Mouse (Mus musculus): ENCODE measurements around the gene Stpg3. TPM values are rescaled to one million over a fixed set of nuclear protein-coding genes. Genes with fewer than 3 reads are reported as not detected.
"Not testable (repeated sequence)": the region's sequence is repeated elsewhere in the genome, so short reads cannot be mapped to it uniquely, and the experiment has no call there.

Stpg3 gene
- not detected in 2 replicates for polyA plus RNA-seq (2014; fragmentation: Nextera tagmentation; extraction: Ambion mirVana)

DNA sequence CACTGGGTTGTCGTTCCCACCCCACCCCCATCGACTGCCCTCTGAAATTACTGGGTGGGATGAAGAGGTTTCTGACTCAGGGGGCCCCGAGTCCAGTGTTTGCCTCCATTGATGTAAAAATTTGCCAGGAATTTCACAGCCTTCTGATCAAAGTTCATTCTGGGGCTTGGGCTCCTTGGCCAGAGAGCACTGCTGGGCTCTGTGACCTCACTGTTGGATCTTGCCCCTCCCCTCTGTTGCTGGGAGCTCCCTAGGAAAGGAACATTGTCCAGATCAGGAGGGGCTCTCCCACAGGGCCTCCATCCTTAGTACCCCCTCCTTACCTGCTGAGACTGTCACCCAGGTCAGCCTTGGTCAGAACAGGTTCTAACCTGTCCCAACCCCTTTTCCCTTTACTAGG, at the start of gene Stpg3:
Gene Stpg3 (minus strand): TSS at position 194 of the 400 bp plus-strand sequence.
- H3K27ac ChIP-seq (ENCODE audit: low read depth, low read length): no peak within 1 kb of the TSS
- H3K4me2 ChIP-seq (replicated peaks; ENCODE audit: low read depth, low read length): no peak within 1 kb of the TSS
- no peak for ATAC-seq (ENCODE audit: low FRiP score)
- H3K36me3 ChIP-seq (ENCODE audit: control insufficient read depth, insufficient read depth, low read length): no peaks in the 10 kb centered on the region
- H3K9ac ChIP-seq (ENCODE audit: low read depth, low read length): no peak within 1 kb of the TSS
- no peak for DNase-seq (ENCODE audit: low spot score)
- no peak within 1 kb of the TSS for H3K4me3 ChIP-seq (ENCODE audit: low read depth, low read length)
- peaks cover 6% of the 10 kb centered on the region; the same call in 1 of the 2 replicates for H3K4me1 ChIP-seq (replicated peaks; ENCODE audit: control insufficient read depth, insufficient read depth, low read length)
- WGBS: 67% methylated on average over 3 of the region's 3 CpGs
- no peaks in the 10 kb centered on the region for H3K27me3 ChIP-seq (ENCODE audit: control insufficient read depth, insufficient read depth, low read length)
- no peaks in the 10 kb centered on the region for H3K9me3 ChIP-seq (ENCODE audit: control insufficient read depth, low read length)

DNA sequence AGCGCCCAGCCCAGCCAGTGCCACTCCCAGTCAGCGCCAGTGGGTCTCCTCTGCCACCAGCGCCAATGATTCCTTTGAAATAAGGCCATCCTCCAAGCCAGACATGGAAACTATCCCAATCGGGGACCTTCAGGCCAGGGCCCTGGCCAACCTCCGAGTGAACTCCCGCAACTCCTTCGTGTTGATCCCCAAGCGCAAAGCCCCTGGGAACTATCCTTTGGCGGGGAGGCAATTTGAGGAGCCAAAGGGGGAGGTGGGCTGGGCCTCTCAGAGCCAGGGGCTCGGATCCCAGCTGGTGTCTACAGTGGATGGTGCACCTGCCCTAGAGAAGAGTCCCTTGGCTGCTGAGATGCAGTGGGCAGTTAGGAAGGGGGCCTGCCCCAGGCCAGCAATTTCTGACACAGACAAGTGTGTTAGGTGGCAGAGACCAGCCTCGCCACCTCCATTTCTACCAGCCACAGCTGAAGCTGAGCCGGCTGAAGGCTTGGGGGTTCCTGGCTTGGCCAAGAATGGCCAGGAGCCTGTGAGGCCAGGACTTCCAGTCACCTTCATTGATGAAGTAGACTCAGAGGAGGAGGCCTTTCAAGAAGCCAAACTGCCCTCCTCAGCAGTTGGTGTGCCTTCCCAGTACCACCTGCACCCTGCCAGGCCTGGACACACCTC, 49.3 kb upstream of the Stpg3 start:
- WGBS: 21% methylated on average over 12 of the region's 12 CpGs
- Histone ChIP-seq H3K4me3 (ENCODE audit: low read depth, low read length) (peak overlapping the region; percentile 77), H3K9me3 (ENCODE audit: control insufficient read depth, low read length) (no peaks in the 10 kb centered on the region), H3K4me1 (replicated peaks; ENCODE audit: control insufficient read depth, insufficient read depth, low read length) (peaks cover 12% of the 10 kb centered on the region), H3K9ac (ENCODE audit: low read depth, low read length) (peak overlapping the region; percentile 60), H3K27ac (ENCODE audit: low read depth, low read length) (no peak overlapping the region), H3K4me2 (replicated peaks; ENCODE audit: low read depth, low read length) (peak overlapping the region; percentile 99), H3K27me3 (ENCODE audit: control insufficient read depth, insufficient read depth, low read length) (peaks cover 13% of the 10 kb centered on the region), H3K36me3 (ENCODE audit: control insufficient read depth, insufficient read depth, low read length) (no peaks in the 10 kb centered on the region)
- ATAC-seq (ENCODE audit: low FRiP score) (no peak), DNase-seq (ENCODE audit: low spot score) (no peak)

DNA sequence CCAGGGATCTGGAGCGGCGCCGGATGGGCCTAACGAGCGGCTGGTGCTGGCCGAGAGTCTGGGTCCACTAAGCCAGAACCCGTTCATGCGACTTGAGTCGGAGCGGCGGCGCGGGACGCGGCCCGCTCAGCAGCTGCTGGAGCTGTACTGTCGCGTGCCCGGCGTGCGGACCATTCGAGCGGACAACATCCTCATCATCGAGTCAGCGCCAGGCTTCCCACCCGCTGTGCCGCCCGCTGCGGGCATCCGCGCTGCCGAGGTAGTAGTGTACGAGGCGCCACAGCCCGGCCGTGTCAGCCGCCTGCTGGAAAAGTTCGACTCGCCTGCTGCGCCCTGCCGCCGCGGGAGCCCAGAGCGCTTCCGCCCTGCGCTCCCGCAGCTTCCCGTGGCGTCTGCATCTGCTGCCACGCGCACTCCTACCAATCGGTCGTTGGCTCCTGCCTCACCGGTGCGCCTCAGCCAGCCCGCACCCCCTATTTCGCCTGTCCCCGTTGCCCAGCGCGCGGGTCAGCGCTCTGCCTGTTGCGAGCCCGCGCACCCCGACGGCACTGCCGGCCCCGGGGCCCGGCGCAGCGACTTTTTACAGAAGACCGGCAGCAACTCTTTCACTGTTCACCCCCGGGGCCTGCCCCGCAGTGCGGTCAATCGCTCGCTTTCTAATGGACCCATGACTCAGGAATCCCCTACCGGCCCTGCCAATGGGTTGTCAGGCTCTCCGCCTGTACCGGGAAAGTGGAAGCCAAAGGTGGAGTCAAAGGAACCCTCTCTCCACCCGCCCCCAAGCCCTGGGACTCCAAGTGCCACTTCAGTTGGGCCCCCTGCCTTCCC, 48.6 kb upstream of the Stpg3 start:
- no peaks in the 10 kb centered on the region for H3K9me3 ChIP-seq (ENCODE audit: control insufficient read depth, low read length)
- WGBS: under 1% methylated on average over 82 of the region's 82 CpGs
- peaks cover 12% of the 10 kb centered on the region for H3K4me1 ChIP-seq (replicated peaks; ENCODE audit: control insufficient read depth, insufficient read depth, low read length)
- peak overlapping the region; percentile 36; the same call in 1 of the 2 replicates for H3K27ac ChIP-seq (ENCODE audit: low read depth, low read length)
- ATAC-seq (ENCODE audit: low FRiP score) (peak; percentile 59), DNase-seq (ENCODE audit: low spot score) (peak; percentile 61)
- H3K4me2 ChIP-seq (replicated peaks; ENCODE audit: low read depth, low read length): peak overlapping the region; percentile 99
- peaks cover 13% of the 10 kb centered on the region for H3K27me3 ChIP-seq (ENCODE audit: control insufficient read depth, insufficient read depth, low read length)
- H3K4me3 ChIP-seq (ENCODE audit: low read depth, low read length): peak overlapping the region; percentile 77
- H3K9ac ChIP-seq (ENCODE audit: low read depth, low read length): peak overlapping the region; percentile 60
- H3K36me3 ChIP-seq (ENCODE audit: control insufficient read depth, insufficient read depth, low read length): no peaks in the 10 kb centered on the region

DNA sequence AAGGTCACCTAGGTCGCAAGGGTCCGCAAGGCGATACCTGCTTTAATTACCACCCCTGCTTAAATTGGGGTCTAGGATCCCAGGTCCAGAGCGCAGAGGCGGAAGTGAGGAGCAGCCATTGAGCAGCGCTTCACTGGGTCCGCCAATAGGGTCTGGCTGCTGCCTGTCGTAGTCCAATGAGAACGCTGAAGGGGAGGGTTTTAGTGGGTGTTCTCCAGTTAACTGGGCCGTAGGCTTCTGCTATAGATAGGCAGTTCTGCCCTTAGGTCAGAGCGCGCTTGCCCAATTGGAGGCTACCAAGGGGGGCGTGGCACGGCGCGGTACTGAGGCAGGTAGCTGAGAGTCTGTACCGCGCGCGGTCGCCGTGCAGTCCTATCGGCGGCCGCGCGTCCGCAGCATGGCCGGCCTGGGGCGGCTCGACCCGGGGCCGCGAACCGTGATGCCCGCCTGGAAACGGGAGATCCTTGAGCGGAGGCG, 47.9 kb upstream of the Stpg3 start, which contains the start of gene Tprn:
Gene Tprn (plus strand): TSS at position 328 of the 477 bp plus-strand sequence.
- Histone ChIP-seq H3K4me1 (replicated peaks; ENCODE audit: control insufficient read depth, insufficient read depth, low read length) (peaks cover 12% of the 10 kb centered on the region), H3K4me2 (replicated peaks; ENCODE audit: low read depth, low read length) (peak within 1 kb of the TSS; percentile 99), H3K9ac (ENCODE audit: low read depth, low read length) (peak within 1 kb of the TSS; percentile 60), H3K36me3 (ENCODE audit: control insufficient read depth, insufficient read depth, low read length) (no peaks in the 10 kb centered on the region), H3K9me3 (ENCODE audit: control insufficient read depth, low read length) (no peaks in the 10 kb centered on the region), H3K27me3 (ENCODE audit: control insufficient read depth, insufficient read depth, low read length) (peaks cover 13% of the 10 kb centered on the region), H3K27ac (ENCODE audit: low read depth, low read length) (peak within 1 kb of the TSS; percentile 36; the same call in 1 of the 2 replicates), H3K4me3 (ENCODE audit: low read depth, low read length) (peak within 1 kb of the TSS; percentile 77)
- ATAC-seq (ENCODE audit: low FRiP score): peak; percentile 99
- WGBS: under 1% methylated on average over 39 of the region's 39 CpGs
- peak; percentile 93 for DNase-seq (ENCODE audit: low spot score)

DNA sequence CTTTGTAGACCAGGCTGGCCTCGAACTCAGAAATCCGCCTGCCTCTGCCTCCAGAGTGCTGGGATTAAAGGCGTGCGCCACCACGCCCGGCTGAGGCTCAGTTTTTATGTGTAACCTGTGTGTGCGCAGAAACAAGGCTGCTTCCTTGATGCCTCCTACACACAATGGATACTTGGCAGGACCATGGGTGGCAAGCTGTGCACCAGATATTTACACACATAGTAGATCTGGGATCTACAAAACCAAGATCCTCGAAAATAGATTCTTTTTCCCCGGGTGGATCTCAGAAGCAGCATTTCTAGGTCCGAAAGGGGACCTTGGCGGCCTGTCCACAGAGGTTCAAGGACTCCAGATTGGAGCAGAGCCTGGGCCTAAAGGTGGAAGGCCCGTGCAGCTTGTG, 47.4 kb upstream of the Stpg3 start:
- Histone ChIP-seq H3K4me2 (replicated peaks; ENCODE audit: low read depth, low read length) (peak overlapping the region; percentile 99), H3K27me3 (ENCODE audit: control insufficient read depth, insufficient read depth, low read length) (peaks cover 13% of the 10 kb centered on the region), H3K27ac (ENCODE audit: low read depth, low read length) (no peak overlapping the region), H3K9ac (ENCODE audit: low read depth, low read length) (peak overlapping the region; percentile 44), H3K9me3 (ENCODE audit: control insufficient read depth, low read length) (no peaks in the 10 kb centered on the region), H3K4me1 (replicated peaks; ENCODE audit: control insufficient read depth, insufficient read depth, low read length) (peaks cover 12% of the 10 kb centered on the region), H3K4me3 (ENCODE audit: low read depth, low read length) (peak overlapping the region; percentile 77), H3K36me3 (ENCODE audit: control insufficient read depth, insufficient read depth, low read length) (no peaks in the 10 kb centered on the region)
- WGBS: 43% methylated on average over 12 of the region's 12 CpGs
- DNase-seq (ENCODE audit: low spot score) (no peak), ATAC-seq (ENCODE audit: low FRiP score) (no peak)

DNA sequence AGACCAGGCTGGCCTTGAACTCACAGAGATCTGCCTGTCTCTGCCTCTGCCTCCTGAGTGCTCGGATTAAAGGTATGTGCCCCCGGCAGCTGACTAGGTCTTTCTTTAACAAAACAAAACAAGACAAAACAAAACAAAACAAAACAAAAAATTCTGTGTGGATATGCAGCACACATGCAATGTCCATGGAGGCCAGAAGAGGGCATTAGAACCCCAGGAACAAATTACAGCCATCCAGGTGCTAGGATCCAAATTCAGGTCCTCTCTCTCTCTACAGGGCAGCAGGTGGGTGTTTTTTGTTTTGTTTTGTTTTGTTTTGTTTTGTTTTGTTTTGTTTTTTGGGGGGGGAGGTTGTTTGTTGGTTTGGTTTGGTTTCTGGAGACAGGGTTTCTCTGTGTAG, 44.5 kb upstream of the Stpg3 start:
- no peak for DNase-seq (ENCODE audit: low spot score)
- H3K4me2 ChIP-seq (replicated peaks; ENCODE audit: low read depth, low read length): no peak overlapping the region
- H3K27me3 ChIP-seq (ENCODE audit: control insufficient read depth, insufficient read depth, low read length): peaks cover 9% of the 10 kb centered on the region
- H3K36me3 ChIP-seq (ENCODE audit: control insufficient read depth, insufficient read depth, low read length): no peaks in the 10 kb centered on the region
- no peak for ATAC-seq (ENCODE audit: low FRiP score)
- no peaks in the 10 kb centered on the region for H3K9me3 ChIP-seq (ENCODE audit: control insufficient read depth, low read length)
- no peak overlapping the region for H3K9ac ChIP-seq (ENCODE audit: low read depth, low read length)
- H3K27ac ChIP-seq (ENCODE audit: low read depth, low read length): no peak overlapping the region
- no peak overlapping the region for H3K4me3 ChIP-seq (ENCODE audit: low read depth, low read length)
- WGBS: 44% methylated on average over 2 of the region's 2 CpGs
- peaks cover 14% of the 10 kb centered on the region for H3K4me1 ChIP-seq (replicated peaks; ENCODE audit: control insufficient read depth, insufficient read depth, low read length)

DNA sequence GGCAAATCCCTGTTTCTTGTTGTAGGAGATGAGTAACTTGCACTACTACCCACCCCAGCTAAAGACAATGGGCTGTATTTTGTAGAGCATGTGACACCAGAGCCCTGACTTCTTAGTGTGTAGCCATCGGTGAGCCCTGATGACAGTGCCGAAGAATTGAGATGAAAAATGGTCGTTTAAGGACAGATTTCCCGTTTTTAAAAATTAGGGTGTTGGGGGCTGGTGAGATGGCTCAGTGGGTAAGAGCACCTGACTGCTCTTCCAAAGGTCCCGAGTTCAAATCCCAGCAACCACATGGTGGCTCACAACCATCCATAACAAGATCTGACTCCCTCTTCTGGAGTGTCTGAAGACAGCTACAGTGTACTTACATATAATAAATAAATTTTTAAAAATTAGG, 42.8 kb upstream of the Stpg3 start:
- H3K4me2 ChIP-seq (replicated peaks; ENCODE audit: low read depth, low read length); DNase-seq (ENCODE audit: low spot score); ATAC-seq (ENCODE audit: low FRiP score); H3K27ac ChIP-seq (ENCODE audit: low read depth, low read length); H3K4me3 ChIP-seq (ENCODE audit: low read depth, low read length); H3K4me1 ChIP-seq (replicated peaks; ENCODE audit: control insufficient read depth, insufficient read depth, low read length); H3K27me3 ChIP-seq (ENCODE audit: control insufficient read depth, insufficient read depth, low read length); H3K36me3 ChIP-seq (ENCODE audit: control insufficient read depth, insufficient read depth, low read length); H3K9me3 ChIP-seq (ENCODE audit: control insufficient read depth, low read length); H3K9ac ChIP-seq (ENCODE audit: low read depth, low read length): not testable (repeated sequence)
- 90% methylated on average over 5 of the region's 5 CpGs for WGBS

DNA sequence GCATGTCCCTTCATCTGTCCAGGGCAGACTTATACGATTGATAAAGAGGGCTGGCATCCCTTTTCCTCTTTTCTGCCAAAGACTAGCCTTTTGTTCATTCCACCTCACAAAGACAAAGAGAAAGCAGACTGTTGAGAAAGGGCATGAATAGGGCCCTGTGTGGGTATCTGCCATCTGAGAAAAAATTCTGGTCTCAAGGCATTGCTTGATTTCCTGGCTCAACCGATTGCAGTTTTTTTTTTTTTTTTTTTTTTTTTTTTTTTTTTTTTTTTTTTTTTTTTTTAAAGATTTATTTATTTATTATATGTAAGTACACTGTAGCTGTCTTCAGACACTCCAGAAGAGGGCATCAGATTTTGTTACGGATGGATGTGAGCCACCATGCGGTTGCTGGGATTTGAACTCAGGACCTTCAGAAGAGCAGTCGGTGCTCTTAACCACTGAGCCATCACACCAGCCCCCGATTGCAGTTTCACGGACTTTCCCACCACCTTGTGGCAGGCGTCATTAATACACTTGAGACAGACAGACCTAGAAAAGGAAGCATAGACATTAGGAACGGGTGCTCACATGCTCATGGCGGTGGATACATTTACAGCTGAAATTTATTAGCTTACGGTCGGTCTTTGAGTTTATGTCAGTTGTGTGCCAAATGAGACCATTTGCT, 42.1 kb upstream of the Stpg3 start:
- not testable (repeated sequence) for H3K9ac ChIP-seq (ENCODE audit: low read depth, low read length); H3K27ac ChIP-seq (ENCODE audit: low read depth, low read length); H3K4me1 ChIP-seq (replicated peaks; ENCODE audit: control insufficient read depth, insufficient read depth, low read length); H3K9me3 ChIP-seq (ENCODE audit: control insufficient read depth, low read length); ATAC-seq (ENCODE audit: low FRiP score); H3K36me3 ChIP-seq (ENCODE audit: control insufficient read depth, insufficient read depth, low read length); H3K27me3 ChIP-seq (ENCODE audit: control insufficient read depth, insufficient read depth, low read length)
- DNase-seq (ENCODE audit: low spot score): peak; percentile 34
- Histone ChIP-seq H3K4me3 (ENCODE audit: low read depth, low read length) (peak overlapping the region; percentile 69; the same call in 1 of the 2 replicates), H3K4me2 (replicated peaks; ENCODE audit: low read depth, low read length) (peak overlapping the region; percentile 74; the same call in 1 of the 2 replicates)
- WGBS: 64% methylated on average over 10 of the region's 12 CpGs

Measured in hindbrain, embryonic 11.5 days (tissue).